Mouse (Mus musculus) heart, adult 11 months (tissue): ENCODE measurements around the gene Slc34a3.

Source experiments
- DNase-seq: peaks from one replicate; pipeline ENCODE4 v3.0.0; 2022

Gene Slc34a3

GRCm38 (mm10) chr2:25246183-25247072 is 12.3 kb upstream of the Slc34a3 start, which contains the start of gene AL732309.1:
TSS of gene AL732309.1 (minus strand) at chr2:25246863.
- no peak for DNase-seq

DNA sequence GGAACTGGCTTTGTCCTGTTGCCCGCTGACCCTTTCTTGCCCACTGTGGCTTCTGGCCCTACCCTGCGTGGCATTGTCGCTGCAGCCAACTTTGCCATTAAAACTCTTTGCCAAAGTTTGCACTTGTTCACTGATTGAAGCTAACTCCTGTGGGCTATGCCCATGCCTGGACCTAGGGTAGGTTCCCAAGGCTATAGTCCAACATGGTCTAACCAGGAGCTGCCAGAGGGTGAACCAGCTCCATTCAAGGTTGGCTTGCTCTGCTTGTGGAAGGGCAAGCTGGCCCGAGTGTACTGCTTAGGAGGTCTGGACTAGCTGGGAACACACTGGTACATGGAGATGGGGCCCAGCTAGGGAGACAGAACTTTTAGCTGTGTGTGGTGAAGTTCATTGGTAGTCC is 10.0 kb upstream of the Slc34a3 start:
- DNase-seq: no peak

- DNase-seq: no peak
Observed at GRCm38 (mm10) chr2:25243342-25243741, 9.2 kb upstream of the Slc34a3 start.

DNA sequence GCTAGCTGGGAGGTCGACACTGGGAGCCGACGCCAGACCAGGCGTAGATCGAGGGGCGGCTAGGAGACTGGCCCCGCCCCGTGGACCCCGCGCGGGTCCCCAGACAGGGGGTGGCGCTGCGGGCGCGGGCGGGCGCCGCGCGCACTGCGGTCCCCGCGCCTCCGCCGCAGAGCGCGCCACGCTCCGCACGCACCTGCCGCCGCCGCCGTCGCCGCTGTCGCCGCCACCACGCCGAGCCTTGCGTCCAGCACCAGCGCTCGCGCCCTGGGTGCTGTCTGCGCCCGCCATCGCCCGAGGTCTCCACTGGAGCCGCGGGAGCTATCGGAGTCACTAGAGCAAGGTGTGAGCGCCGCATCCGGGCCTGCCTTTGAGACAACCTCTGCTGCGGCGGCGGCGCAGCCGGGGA is 7.9 kb upstream of the Slc34a3 start, which contains the start of the genes Rnf208 and Cysrt1:
Rnf208 (plus strand) TSS at position 155 of the 406 bp plus-strand sequence.
Cysrt1 (minus strand) TSS at position 352 of the 406 bp plus-strand sequence.
- no peak for DNase-seq

- DNase-seq: no peak
Observed at GRCm38 (mm10) chr2:25241438-25241775, 7.2 kb upstream of the Slc34a3 start.

DNA sequence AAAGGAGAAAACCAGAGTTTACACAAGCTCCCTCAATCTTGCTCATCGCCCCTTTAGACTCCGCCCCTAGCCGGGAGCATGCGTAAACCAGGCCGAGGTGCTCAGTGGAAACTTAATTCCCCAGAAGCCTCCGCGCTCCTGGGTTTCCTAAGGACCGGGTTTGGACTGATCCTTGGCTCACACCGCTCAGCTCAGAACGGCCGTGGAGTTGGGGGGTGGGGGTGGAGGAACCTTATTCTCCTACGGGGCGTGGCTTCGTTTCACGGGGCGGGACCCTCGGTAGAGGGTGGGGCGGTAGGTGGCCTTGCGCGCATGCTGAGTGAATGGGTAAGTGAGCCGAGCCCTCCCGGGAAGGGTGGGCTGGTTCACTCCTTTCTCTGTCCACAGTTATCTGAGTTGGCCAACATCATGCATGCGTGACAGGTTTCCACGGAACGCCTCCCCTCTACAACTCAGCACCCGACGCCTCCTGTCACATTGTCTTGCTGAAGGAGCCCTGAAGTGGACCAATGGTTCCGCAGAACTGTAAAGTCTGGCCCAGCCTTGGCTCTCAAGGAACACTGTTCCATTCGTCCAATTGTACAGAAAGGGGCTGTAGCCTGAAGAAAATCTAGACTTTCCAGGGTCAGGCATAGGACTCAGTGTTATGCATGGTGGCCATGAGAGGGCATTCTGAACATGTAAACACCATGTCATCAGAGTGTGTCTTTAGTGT is 6.7 kb upstream of the Slc34a3 start:
- DNase-seq: peak; percentile 98

DNA sequence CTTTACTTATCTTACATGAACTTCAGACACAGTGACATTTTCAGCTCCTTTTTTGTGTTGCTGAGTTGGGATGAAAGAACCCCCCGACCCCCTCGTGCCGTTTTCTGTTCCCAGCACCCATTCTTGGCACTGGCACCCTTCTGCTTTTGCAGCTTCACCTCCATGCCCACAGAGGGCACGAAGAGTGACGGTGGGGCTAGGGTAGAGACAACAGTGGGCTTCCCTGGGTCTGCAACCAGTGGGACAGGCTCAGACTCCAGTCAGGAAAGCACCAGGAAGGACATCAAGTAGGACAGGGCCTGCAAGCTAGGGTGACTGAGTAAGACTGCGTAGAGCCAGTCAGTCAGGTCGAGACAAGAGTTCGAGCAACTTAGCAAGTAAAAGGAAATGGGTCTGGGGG is 6.1 kb upstream of the Slc34a3 start:
- no peak for DNase-seq

GRCm38 (mm10) chr2:25239766-25240165 is 5.6 kb upstream of the Slc34a3 start:
- DNase-seq: no peak

DNA sequence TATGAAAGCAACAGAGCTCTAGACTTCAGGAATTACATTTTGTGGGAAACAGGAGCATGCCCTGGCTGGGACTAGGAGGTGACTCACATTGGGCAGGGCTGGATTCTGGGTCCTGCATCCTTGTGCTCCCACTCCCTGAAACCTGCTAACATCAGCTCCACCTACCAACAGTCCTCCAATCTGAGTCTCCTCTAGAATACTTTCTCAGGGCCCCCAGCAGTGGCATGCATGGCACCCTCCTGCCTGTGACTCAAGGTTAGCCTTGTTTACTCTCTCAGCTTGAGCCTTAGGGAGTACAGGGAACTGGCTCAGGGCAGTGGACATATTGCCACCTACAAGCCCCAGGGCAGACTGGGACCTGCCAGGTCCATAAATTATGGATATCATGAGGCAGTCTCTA is 3.9 kb upstream of the Slc34a3 start:
- DNase-seq: no peak

DNA sequence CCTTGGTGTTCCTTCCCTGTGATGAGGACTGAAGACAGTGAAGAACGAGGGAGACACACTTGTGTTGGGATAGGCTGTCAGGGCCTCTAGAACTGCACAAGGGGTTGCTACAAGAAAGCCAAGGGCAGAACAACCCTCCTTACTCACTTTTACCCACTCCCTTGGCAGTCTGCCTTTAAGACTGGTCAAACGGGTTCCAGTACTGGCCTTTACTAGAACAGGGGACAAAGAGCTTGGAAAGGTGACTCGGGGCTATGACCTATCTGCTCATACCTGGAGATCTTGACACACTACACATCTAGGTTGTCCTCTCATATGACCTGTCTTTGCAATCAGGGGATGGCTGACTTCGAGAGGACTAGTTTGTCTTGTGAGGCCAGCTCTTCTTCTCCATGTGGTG is 3.4 kb upstream of the Slc34a3 start:
- no peak for DNase-seq

DNA sequence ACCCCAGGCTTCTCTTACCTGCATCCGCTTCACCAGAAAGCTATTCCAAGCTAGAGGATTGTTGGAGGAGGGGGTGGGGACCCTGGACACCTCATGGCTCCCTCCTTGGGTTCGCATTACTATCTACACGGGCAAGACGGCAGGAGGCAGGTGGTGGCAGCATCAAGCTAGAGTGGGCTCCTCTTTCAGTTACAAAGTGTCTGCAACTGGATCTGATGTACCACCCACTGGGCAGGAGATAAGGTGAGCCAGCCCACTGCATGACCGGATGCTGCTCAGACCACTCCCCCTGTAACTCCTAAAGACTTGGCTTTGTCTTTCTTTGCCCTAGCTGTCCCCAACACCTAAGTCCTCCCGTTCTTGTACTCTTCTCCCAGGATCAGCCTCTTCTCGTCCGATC is 2.5 kb upstream of the Slc34a3 start, which contains the start of gene Rnf224:
Rnf224 (minus strand) TSS at position 174 of the 400 bp plus-strand sequence.
- no peak for DNase-seq

DNA sequence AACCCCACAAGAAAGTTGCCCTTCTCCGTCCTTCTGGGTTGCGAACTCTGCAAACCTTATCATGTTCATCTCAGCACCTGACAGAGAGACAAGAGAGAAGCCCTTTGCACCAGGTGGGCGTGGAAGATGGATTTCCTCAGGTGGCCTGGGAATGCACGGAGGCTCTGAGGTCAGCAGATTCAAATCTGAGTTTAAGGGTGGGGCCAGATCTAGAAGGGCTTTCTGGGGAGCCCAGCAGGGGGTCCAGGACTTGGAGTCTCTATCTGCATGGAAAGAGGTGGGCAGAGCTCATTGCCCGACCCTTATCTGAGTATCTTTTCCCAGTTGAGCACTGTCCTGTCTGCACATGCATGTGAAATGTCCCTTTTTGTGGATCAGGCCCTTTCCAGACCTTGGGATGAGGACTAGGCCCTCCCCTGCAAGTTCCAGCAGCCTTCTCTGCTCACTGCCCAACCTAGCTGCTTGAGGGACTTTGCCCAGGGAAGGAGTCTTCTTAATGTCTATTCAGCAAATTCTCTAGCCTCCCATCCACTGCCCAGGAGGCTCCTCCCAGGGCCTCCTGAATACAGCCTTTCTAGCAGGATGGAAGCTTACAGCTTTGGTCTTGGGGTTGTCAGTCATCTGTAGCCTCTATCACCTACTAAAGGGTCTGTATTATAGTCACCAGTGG is 522 bp upstream of the Slc34a3 start:
- DNase-seq: no peak

- no peak for DNase-seq
Observed at GRCm38 (mm10) chr2:25233421-25233820, 743 bp downstream of the Slc34a3 start.

DNA sequence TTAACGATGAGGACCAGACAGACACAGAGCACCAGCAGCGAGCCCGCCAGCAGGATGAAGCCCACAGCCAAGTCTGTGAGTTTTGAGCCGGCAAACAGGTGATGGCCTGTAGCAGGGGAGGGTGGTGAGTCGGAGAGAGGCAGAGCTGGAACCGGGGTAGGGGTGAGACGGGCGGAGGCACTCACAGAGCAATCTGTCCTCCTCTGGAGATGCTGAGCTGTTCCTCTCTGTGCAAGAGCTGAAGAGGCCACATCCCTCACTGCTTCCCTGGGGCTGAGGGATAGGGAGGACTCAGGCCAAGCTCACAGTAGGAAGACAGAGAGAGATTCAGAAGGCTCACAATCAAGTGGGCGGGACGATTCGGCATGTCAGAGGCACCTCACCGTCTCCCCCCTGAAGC is 3.1 kb downstream of the Slc34a3 start:
- DNase-seq: peak; percentile 88

GRCm38 (mm10) chr2:25230581-25230980 is 3.6 kb downstream of the Slc34a3 start:
- peak; percentile 91 for DNase-seq

- peak; percentile 92 for DNase-seq
Observed at GRCm38 (mm10) chr2:25229582-25229981, 4.6 kb downstream of the Slc34a3 start.

GRCm38 (mm10) chr2:25228995-25229530 is 5.1 kb downstream of the Slc34a3 start:
- peak; percentile 95 for DNase-seq

GRCm38 (mm10) chr2:25228431-25228889 is 5.7 kb downstream of the Slc34a3 start:
- DNase-seq: peak; percentile 99

DNA sequence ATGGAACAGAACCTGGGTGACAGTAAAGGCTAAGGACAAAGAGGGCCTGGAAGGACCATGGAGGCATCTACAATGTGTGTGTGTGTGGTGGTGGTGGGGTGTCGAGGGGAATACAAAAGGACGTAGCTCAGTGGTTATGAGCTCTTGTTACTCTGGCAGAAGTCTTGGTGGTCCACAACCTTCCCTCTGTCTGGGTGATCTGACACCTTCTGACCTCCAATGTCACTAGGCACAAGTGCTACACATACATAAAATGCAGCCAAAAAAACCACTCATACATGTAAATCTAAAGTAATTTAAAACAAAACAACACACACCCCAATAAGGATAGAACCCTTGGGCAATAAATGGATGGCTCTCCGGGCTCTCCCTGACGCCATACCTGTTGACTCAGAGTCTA is 6.8 kb downstream of the Slc34a3 start:
- no peak for DNase-seq

DNA sequence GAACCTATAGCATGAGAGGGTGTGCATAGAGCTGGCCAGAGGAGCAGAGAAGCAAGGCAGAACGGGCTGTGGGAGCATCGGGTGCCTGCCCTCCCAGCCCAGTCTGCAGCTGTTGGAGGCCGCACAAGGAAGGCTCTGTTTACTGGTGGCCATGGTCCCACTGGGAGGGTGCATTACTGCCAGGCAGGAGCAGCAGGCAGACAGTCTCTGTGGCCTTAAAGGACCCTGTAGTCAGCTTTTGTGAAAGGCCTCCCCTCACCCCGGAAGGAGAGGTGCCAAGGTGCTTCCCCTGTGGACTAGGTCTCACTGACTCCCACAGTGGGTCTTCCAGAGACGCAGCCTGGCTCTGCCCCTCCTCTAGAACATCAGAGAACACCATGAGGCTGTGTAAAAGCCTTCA is 7.3 kb downstream of the Slc34a3 start:
- DNase-seq: peak; percentile 93

DNA sequence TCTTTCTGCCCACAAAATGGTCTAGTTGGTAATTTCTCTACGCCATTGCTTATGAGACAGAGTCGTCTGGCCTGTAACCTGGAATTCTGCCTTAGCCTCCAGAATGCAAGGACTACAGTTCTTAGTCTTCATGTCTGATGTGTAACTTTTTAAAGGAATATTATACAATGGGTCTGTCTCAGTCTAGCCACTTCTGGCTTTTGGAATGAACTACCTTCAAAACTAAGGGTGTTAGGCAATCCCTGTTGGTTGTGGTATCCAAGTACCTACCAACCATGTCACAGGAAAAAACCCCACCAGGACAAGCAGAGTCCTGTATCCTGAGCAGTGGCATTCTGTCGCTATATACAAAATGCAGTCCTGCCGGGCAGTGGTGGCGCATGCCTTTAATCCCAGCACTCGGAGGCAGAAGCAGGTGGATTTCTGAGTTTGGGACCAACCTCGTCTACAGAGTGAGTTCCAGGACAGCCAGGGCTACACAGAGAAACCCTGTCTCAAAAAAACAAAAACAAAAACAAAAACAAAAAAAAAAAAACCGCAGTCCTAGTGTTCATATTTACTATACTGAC is 8.3 kb downstream of the Slc34a3 start:
- peak; percentile 91 for DNase-seq
